Mouse (Mus musculus) c-Kit-negative CD71-positive TER-119-positive erythroid progenitor cells, embryonic 14.5 days (primary cell): ENCODE results near the gene Rbmxl1.

Source experiments
- DNase-seq: peaks from one replicate; pipeline ENCODE4 v3.0.0-alpha.2; 2013; ENCODE audit warnings: low read depth, low spot score

The Rbmxl1 gene

GRCm38 (mm10) chr8:78493031-78493430, 15.7 kb downstream of the Rbmxl1 start:
- no peak for DNase-seq

GRCm38 (mm10) chr8:78489733-78490132, 19.0 kb downstream of the Rbmxl1 start:
- DNase-seq: no peak

- no peak for DNase-seq
Observed at GRCm38 (mm10) chr8:78477051-78477829, 31.5 kb downstream of the Rbmxl1 start.

DNA sequence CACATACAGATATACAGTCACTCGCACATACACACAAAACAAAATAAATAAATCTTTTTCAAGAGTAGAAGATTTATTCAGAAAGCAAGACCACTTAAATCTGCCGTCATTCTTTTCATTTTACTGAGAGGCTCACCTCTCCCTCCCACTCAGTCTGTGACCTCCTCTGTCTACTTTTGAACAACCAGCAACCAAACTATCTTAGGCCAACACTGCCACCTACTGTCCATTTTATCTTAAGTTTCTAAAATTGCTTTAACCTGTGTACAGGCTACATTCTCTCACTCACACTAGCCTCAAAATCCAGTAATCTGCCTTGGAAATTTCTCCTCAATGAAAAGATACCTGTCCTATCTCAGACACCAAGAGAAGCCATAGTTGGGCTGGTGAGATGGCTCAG, 40.8 kb downstream of the Rbmxl1 start:
- no peak for DNase-seq

GRCm38 (mm10) chr8:78463941-78464340, 44.8 kb downstream of the Rbmxl1 start:
- no peak for DNase-seq

DNA sequence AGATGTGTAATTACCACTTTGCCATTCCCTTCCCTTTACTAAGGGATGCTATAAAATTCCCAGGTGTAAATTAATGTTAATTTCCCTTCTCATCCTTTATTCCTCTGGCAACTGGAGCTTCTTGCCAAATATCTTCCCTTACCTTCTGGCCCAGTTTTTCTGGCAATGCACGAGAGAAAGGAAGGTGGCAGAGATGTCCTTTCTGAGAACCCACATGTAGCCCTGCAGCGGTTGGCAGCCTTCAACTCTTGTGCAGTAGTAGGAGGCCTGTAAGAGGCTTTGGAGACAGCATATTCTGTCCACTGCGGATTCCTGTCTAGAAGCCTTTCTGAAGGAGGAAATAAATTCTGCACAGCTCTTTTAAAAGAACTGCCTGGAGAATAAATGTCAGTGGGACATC, 52.3 kb downstream of the Rbmxl1 start:
- DNase-seq: no peak
